Mouse (Mus musculus) MEL (cell line): ENCODE results near the gene Mrps10.
A peak's percentile ranks its signal among the peaks of the same experiment; 100 is the strongest.

Experiments used
- CHD2 ChIP-seq: IDR thresholded peaks from 2 replicates; pipeline ENCODE4 v1.6.1; 2011; ENCODE audit warnings: low read length, improper control_type of control experiment
- CTCF ChIP-seq, 3 experiments: IDR thresholded peaks in 2 of 3; conservative IDR thresholded peaks in 1 of 3; 2 replicates each; pipeline ENCODE4 v1.5.1; 2011 to 2012; ENCODE audit warnings: low read length in 3 of 3, low read depth in 2 of 3, mild to moderate bottlenecking in 2 of 3, improper control_type of control experiment in 1 of 3, inconsistent platforms in 1 of 3, mixed read lengths in 1 of 3, moderate library complexity in 1 of 3; ENCODE audit not compliant: control insufficient read depth in 1 of 3, insufficient read depth in 1 of 3, poor library complexity in 1 of 3, severe bottlenecking in 1 of 3
- ETS1 ChIP-seq: IDR thresholded peaks from 2 replicates; pipeline ENCODE4 v1.6.1; 2012; ENCODE audit warnings: low read depth, mild to moderate bottlenecking, inconsistent platforms, low read length, improper control_type of control experiment, moderate library complexity
- GATA1 ChIP-seq: IDR thresholded peaks from 2 replicates; pipeline ENCODE4 v1.6.1; 2011; ENCODE audit warnings: low read depth, low read length, improper control_type of control experiment
- MEF2A ChIP-seq: IDR thresholded peaks from 2 replicates; pipeline ENCODE4 v1.6.1; 2014; ENCODE audit warnings: low read depth, mild to moderate bottlenecking, inconsistent platforms, low read length, improper control_type of control experiment; ENCODE audit not compliant: poor library complexity, insufficient replicate concordance, severe bottlenecking; ENCODE audit errors: extremely low read depth
- NRF1 ChIP-seq: IDR thresholded peaks from 2 replicates; pipeline ENCODE4 v1.6.1; 2014; ENCODE audit warnings: low read depth, mild to moderate bottlenecking, inconsistent platforms, low read length, improper control_type of control experiment, moderate library complexity; ENCODE audit not compliant: poor library complexity, insufficient read depth, severe bottlenecking
- POLR2AphosphoS5 ChIP-seq: IDR thresholded peaks from 2 replicates; pipeline ENCODE4 v1.6.1; 2012; ENCODE audit warnings: low read depth, borderline replicate concordance, mild to moderate bottlenecking, inconsistent platforms, low read length, moderate library complexity, mixed read lengths
- ZKSCAN1 ChIP-seq: IDR thresholded peaks from 2 replicates; pipeline ENCODE4 v1.6.1; 2012; ENCODE audit warnings: low read depth, mild to moderate bottlenecking, inconsistent platforms, low read length, improper control_type of control experiment, moderate library complexity
- ZMIZ1 ChIP-seq: IDR thresholded peaks from 2 replicates; pipeline ENCODE4 v1.6.1; 2012; ENCODE audit warnings: low read depth, mild to moderate bottlenecking, inconsistent platforms, low read length, improper control_type of control experiment, moderate library complexity
- ZNF384 ChIP-seq: IDR thresholded peaks from 2 replicates; pipeline ENCODE4 v1.6.1; 2012; ENCODE audit warnings: low read depth, mild to moderate bottlenecking, inconsistent platforms, low read length, improper control_type of control experiment

- no peak for TF ChIP-seq ZNF384
- TF ChIP-seq ETS1: no peak
- no peak for TF ChIP-seq CHD2
- no peak for TF ChIP-seq POLR2AphosphoS5
- no peak for TF ChIP-seq CTCF (IDR thresholded peaks at IDR 0.05 in 2 of 3, conservative IDR thresholded peaks at IDR 0.05 in 1 of 3; ENCODE audit: control insufficient read depth in 1 of 3, insufficient read depth in 1 of 3, low read depth in 2 of 3, low read length in 3 of 3, poor library complexity in 1 of 3, severe bottlenecking in 1 of 3)
- no peak for TF ChIP-seq ZMIZ1
- no peak for TF ChIP-seq MEF2A
- TF ChIP-seq NRF1: peak; percentile 47; the same call in 1 of the 2 replicates
- no peak for TF ChIP-seq GATA1
- peak; percentile 69; the same call in 1 of the 2 replicates for TF ChIP-seq ZKSCAN1
Measured at GRCm38 (mm10) chr17:47394223-47394869, 25.7 kb downstream of the Mrps10 start.
